In the genomic region with DNA sequence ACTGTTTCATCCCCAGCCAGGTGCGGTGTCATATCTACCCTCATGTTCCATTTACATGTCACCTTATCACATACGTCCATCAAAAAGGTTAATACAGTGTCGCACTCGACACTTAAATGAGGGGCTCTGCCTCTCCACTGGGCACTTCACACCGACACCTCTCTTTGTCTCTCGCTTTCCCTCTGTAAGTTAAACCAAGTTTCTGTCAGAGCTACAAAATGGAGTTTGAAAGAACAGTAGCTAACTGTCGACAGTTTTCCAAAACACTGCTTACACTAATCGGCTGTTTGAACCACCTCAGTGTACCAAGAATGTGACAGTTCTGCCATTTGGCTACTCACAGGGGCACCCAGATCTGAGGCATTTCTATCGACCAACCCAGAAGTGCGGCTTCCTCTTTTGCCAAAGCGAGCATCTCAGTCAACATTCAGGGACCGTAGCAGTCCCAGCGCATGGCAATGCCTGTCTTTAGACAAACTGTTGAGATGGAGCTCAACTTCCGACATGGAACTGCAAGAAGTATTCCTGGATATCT, we compare ENCODE assay signal across 8 mouse cellular contexts.
DNase-seq lines count a peak whose midpoint lies in the region; ATAC-seq and TF ChIP-seq lines count a peak whose summit lies in the region.

No protein-coding gene starts in this region.

- no peak for TF ChIP-seq CTCF in hindbrain, postnatal 0 days (IDR thresholded peaks at IDR 0.05; ENCODE audit: low read depth)

- peaks cover 9% of the 10 kb centered on the region for H3K4me1 ChIP-seq in heart, embryonic 12.5 days (replicated peaks)
- peaks cover 4% of the 10 kb centered on the region; the same call in 1 of the 2 replicates for H3K4me1 ChIP-seq in midbrain, embryonic 10.5 days
- H3K4me1 ChIP-seq in midbrain, embryonic 11.5 days (ENCODE audit: control insufficient read depth, insufficient read depth, low read length): no peaks in the 10 kb centered on the region
- no peaks in the 10 kb centered on the region for H3K4me1 ChIP-seq in hindbrain, postnatal 0 days (ENCODE audit: insufficient read depth, low read length)
- H3K4me1 ChIP-seq in stomach, embryonic 16.5 days (ENCODE audit: control insufficient read depth, insufficient read depth, low read length): peaks cover 9% of the 10 kb centered on the region; the same call in 1 of the 2 replicates

- H3K27ac ChIP-seq in heart, embryonic 12.5 days (ENCODE audit: poor library complexity, severe bottlenecking): peak overlapping the region; percentile 60
- H3K27ac ChIP-seq in midbrain, embryonic 10.5 days (replicated peaks): 0 out of 2 replicates have a peak overlapping the region, but pooled peaks have one; percentile 17
- H3K27ac ChIP-seq in midbrain, embryonic 11.5 days (ENCODE audit: low read depth, low read length): no peak overlapping the region
- peak overlapping the region; percentile 59 for H3K27ac ChIP-seq in hindbrain, postnatal 0 days
- H3K27ac ChIP-seq in stomach, embryonic 16.5 days (ENCODE audit: low read length): peak overlapping the region; percentile 50

- no peaks in the 10 kb centered on the region for H3K36me3 ChIP-seq in heart, embryonic 12.5 days
- H3K36me3 ChIP-seq in midbrain, embryonic 10.5 days: no peaks in the 10 kb centered on the region
- H3K36me3 ChIP-seq in midbrain, embryonic 11.5 days (ENCODE audit: control insufficient read depth, insufficient read depth, low read length): no peaks in the 10 kb centered on the region
- H3K36me3 ChIP-seq in hindbrain, postnatal 0 days (ENCODE audit: insufficient read depth, low read length): no peaks in the 10 kb centered on the region
- H3K36me3 ChIP-seq in stomach, embryonic 16.5 days (ENCODE audit: control insufficient read depth, insufficient read depth, low read length): no peaks in the 10 kb centered on the region

- H3K4me3 ChIP-seq in heart, embryonic 12.5 days: no peak overlapping the region
- no peak overlapping the region for H3K4me3 ChIP-seq in midbrain, embryonic 10.5 days
- no peak overlapping the region for H3K4me3 ChIP-seq in midbrain, embryonic 11.5 days (ENCODE audit: low read depth, low read length)
- H3K4me3 ChIP-seq in hindbrain, postnatal 0 days (ENCODE audit: low read length): no peak overlapping the region
- H3K4me3 ChIP-seq in stomach, embryonic 16.5 days (replicated peaks; ENCODE audit: low read length): no peak overlapping the region

- no peaks in the 10 kb centered on the region for H3K9me3 ChIP-seq in heart, embryonic 12.5 days (replicated peaks)
- no peaks in the 10 kb centered on the region for H3K9me3 ChIP-seq in midbrain, embryonic 10.5 days (replicated peaks)
- no peaks in the 10 kb centered on the region for H3K9me3 ChIP-seq in midbrain, embryonic 11.5 days (ENCODE audit: control insufficient read depth, low read length)
- H3K9me3 ChIP-seq in hindbrain, postnatal 0 days (ENCODE audit: low read length): no peaks in the 10 kb centered on the region
- no peaks in the 10 kb centered on the region for H3K9me3 ChIP-seq in stomach, embryonic 16.5 days (replicated peaks; ENCODE audit: control insufficient read depth, low read length)

- H3K4me2 ChIP-seq in heart, embryonic 12.5 days: no peak overlapping the region
- H3K4me2 ChIP-seq in midbrain, embryonic 11.5 days: no peak overlapping the region
- 0 out of 2 replicates have a peak overlapping the region, but pooled peaks have one; percentile 10 for H3K4me2 ChIP-seq in hindbrain, postnatal 0 days (ENCODE audit: low read depth, low read length)
- H3K4me2 ChIP-seq in stomach, embryonic 16.5 days (ENCODE audit: low read depth, low read length): no peak overlapping the region

- H3K9ac ChIP-seq in heart, embryonic 12.5 days: no peak overlapping the region
- no peak overlapping the region for H3K9ac ChIP-seq in midbrain, embryonic 11.5 days (ENCODE audit: low read length)
- no peak overlapping the region for H3K9ac ChIP-seq in hindbrain, postnatal 0 days (replicated peaks; ENCODE audit: low read length)
- no peak overlapping the region for H3K9ac ChIP-seq in stomach, embryonic 16.5 days (ENCODE audit: low read length)

- 58% methylated on average over 14 of the region's 14 CpGs for whole genome bisulfite sequencing in heart, embryonic 12.5 days
- WGBS in midbrain, embryonic 10.5 days: 89% methylated on average over 14 of the region's 14 CpGs
- WGBS in midbrain, embryonic 11.5 days: 92% methylated on average over 14 of the region's 14 CpGs
- WGBS in hindbrain, postnatal 0 days: 64% methylated on average over 14 of the region's 14 CpGs
- 65% methylated on average over 14 of the region's 14 CpGs for WGBS in stomach, embryonic 16.5 days

- ATAC-seq in heart, embryonic 12.5 days (ENCODE audit: insufficient number of reproducible peaks, low FRiP score): no peak
- no peak for ATAC-seq in midbrain, embryonic 11.5 days (ENCODE audit: low FRiP score)
- ATAC-seq in hindbrain, postnatal 0 days: peak; percentile 59
- no peak for ATAC-seq in stomach, embryonic 16.5 days (ENCODE audit: insufficient read depth, low FRiP score)
- ATAC-seq in inflammation-experienced regulatory T-cells, adult 6 months: no peak

- H3K27me3 ChIP-seq in heart, embryonic 12.5 days (replicated peaks): no peaks in the 10 kb centered on the region
- H3K27me3 ChIP-seq in midbrain, embryonic 10.5 days (ENCODE audit: low read depth, poor library complexity, severe bottlenecking): no peaks in the 10 kb centered on the region
- H3K27me3 ChIP-seq in midbrain, embryonic 11.5 days (ENCODE audit: control insufficient read depth, insufficient read depth, low read length): no peaks in the 10 kb centered on the region
- H3K27me3 ChIP-seq in hindbrain, postnatal 0 days (ENCODE audit: insufficient read depth, low read length): no peaks in the 10 kb centered on the region
- no peaks in the 10 kb centered on the region for H3K27me3 ChIP-seq in stomach, embryonic 16.5 days (ENCODE audit: control insufficient read depth, insufficient read depth, low read length)

- DNase-seq in heart, adult 18-20 months: no peak
- DNase-seq in midbrain, embryonic 10.5 days (ENCODE audit: low spot score): no peak
- DNase-seq in midbrain, embryonic 11.5 days (ENCODE audit: low spot score, missing footprints): no peak
- DNase-seq in hindbrain, postnatal 0 days (ENCODE audit: low spot score): peak; percentile 49
- DNase-seq in adrenal gland, adult 8-10 months: no peak
